Mouse (Mus musculus) testis, adult 2 months (tissue): ENCODE data around the gene Cd2.

ENCODE experiments used
- CTCF ChIP-seq: fragments of 200-500 bp; IDR thresholded peaks from 2 replicates; pipeline ENCODE4 v1.5.1; 2012; ENCODE audit warnings: low read depth, mild to moderate bottlenecking, inconsistent platforms, low read length, moderate library complexity; ENCODE audit not compliant: control insufficient read depth, insufficient read depth, insufficient replicate concordance
- POLR2A ChIP-seq: fragments of 200-500 bp; IDR thresholded peaks from 2 replicates; pipeline ENCODE4 v1.6.1; 2012; ENCODE audit warnings: low read depth, mild to moderate bottlenecking, inconsistent platforms, low read length, moderate library complexity; ENCODE audit not compliant: control insufficient read depth

DNA sequence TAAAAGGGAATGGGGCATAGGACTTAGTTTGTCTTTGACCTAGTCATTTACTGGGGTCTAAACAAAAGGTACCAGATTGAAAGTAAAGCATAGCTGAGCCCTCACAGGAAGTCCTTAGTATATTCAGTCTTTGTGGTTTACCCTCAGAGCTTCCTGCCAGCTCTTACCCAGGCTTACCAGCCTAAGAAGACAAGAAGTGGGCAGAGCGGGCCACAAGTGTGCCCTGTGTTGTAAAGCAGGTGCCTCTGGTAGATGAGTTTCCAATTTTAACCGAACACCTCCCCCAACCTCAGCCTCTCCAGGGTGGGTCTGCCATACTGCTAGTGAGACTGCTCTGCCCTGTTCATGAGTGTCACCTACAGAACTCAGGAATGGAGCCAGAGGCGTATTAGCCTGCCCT, 12.9 kb downstream of the Cd2 start:
- no peak for TF ChIP-seq CTCF
- TF ChIP-seq POLR2A, result no peak
